Mouse (Mus musculus): ENCODE data around the gene P2rx1.

DNA sequence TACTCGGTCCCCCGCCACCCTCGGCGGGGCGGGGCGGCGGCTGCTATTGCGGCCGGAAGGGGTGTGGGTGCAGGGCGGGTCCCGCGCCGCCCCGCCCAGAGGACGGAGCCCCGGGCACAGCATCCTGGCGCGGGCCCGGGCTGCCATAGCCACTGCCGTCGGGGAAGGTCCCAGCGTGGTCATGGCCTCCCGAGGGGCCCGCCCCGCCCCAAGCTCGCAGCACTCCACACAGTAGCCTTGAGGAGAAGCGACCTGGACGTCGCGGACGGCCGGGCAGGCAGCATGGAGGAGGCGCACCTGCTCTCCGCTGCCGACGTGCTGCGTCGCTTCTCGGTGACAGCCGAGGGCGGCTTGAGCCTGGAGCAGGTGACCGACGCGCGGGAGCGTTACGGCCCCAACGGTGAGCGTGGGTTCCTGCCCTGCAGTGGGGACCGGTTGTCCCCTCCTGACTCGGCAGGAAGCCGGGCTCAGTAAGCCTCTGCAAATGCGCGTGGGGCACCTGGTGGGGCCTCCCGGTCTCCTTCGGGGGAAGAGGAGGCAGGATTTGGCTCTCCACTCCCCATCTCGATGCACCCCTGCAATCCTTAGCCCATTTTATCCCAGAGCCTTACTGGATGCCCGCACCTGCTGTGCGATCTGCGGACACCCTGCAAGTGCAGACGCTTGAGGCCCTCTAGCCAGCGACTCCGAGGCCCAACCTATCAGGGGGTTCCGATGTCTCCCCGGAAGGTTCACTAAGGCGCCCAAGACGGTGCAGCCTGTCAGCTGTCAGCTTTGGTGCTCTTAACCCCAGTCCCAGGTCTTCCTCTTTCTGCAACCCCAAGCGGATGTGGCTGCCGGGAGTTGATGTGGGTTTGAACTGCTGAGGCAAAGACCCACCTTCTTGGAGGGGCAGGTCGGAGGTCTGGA is 37.6 kb upstream of the P2rx1 start, which contains the start of gene Atp2a3:
- TF ChIP-seq POLR2A (IDR thresholded peaks at IDR 0.05; ENCODE audit: insufficient read depth, low read depth, low read length) (0 out of 2 replicates have a peak, but pooled peaks have one; percentile 19), CTCF (IDR thresholded peaks at IDR 0.05) (no peak)

All from heart, adult 2 months (tissue).